Mouse (Mus musculus): ENCODE measurements around the gene Duoxa2. TPM values are rescaled to one million over a fixed set of nuclear protein-coding genes. Genes with fewer than 3 reads are reported as not detected.
A peak's percentile ranks its signal among the peaks of the same experiment; 100 is the strongest.

Duoxa2 gene
- polyA plus RNA-seq, 1 experiment from 2014 or later = not detected

DNA sequence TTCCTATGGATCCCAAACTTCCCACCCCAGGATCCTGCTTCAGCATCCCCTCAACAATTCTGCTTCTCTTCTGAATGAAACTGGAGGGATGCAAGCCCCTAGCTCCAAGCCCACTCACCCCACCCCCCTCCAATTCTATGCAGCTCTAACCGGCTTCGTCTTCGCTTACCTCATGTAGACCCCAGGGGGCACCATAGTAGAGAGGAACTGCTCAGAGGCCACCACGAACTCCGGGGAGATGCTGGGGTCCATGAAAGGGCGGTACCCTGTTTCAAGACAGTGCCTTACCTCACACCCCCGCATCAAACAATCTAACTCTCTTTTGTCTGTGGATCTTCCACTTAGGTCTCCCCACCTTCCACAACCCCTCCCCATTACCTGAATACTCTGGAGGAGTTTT lies 3.8 kb upstream of the Duoxa2 start:
- Histone ChIP-seq H3K9me3 (ENCODE audit: control insufficient read depth, low read length) (no peaks in the 10 kb centered on the region), H3K36me3 (ENCODE audit: control insufficient read depth, insufficient read depth, low read length) (no peaks in the 10 kb centered on the region), H3K4me3 (ENCODE audit: low read depth, low read length) (no peak overlapping the region), H3K4me1 (replicated peaks; ENCODE audit: control insufficient read depth, insufficient read depth, low read length) (peaks cover 11% of the 10 kb centered on the region), H3K9ac (ENCODE audit: low read length) (no peak overlapping the region), H3K27ac (ENCODE audit: low read depth, low read length) (no peak overlapping the region), H3K27me3 (ENCODE audit: control insufficient read depth, insufficient read depth, low read length) (peaks cover 52% of the 10 kb centered on the region), H3K4me2 (ENCODE audit: low read depth, low read length, severe bottlenecking) (no peak overlapping the region)
- no peak for ATAC-seq (replicated peaks; ENCODE audit: low FRiP score)
- 8% methylated on average over 7 of the region's 7 CpGs for WGBS
- DNase-seq (ENCODE audit: low spot score) = no peak

DNA sequence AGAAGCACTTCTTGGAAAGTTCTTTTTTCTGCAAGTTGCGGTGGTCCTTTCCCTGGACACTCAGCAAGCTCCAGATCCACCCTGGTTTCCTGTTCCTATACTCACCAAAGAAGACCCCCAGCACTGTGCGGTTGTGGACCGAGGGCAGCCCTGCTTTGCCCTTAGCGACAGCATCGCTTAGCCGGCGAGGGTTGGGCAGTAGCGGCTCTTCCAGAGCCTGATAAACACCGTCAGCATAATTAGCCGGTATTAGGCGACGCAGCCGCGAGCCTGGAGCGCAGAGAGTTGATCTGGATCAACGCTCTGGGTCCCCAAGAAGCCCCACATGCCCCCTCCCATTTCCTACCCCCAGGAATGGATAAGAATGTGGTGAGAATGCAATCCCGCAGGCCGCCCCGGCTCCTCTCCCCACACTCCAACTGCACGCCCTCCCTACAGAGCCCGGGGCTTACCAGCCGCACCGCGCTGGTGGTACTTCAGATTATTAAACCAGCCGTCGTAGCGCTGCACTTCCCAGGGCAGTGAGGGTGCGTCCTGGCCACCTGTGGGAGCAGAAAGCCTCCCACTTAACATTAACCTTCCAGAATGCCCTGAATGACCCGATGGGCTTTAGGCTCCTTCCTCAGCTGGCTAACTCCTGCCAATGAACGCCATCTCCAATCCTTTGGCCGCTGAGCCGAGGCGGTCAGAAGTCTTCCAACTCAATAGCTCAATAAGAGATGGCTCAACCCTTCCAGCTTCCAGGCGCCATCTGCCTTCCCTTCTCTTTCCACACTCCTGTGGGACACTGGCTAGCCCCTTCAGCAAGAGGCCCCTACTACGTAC lies 1.2 kb upstream of the Duoxa2 start:
- Histone ChIP-seq H3K27ac (ENCODE audit: low read depth, low read length) (no peak overlapping the region), H3K4me1 (replicated peaks; ENCODE audit: control insufficient read depth, insufficient read depth, low read length) (peaks cover 22% of the 10 kb centered on the region), H3K9ac (ENCODE audit: low read length) (no peak overlapping the region), H3K36me3 (ENCODE audit: control insufficient read depth, insufficient read depth, low read length) (no peaks in the 10 kb centered on the region), H3K4me3 (ENCODE audit: low read depth, low read length) (peak overlapping the region; percentile 7; the same call in 1 of the 2 replicates), H3K9me3 (ENCODE audit: control insufficient read depth, low read length) (no peaks in the 10 kb centered on the region), H3K4me2 (ENCODE audit: low read depth, low read length, severe bottlenecking) (peak overlapping the region; percentile 28; the same call in 1 of the 2 replicates), H3K27me3 (ENCODE audit: control insufficient read depth, insufficient read depth, low read length) (peaks cover 78% of the 10 kb centered on the region)
- peak; percentile 70 for DNase-seq (ENCODE audit: low spot score)
- no peak for ATAC-seq (replicated peaks; ENCODE audit: low FRiP score)
- under 1% methylated on average over 35 of the region's 35 CpGs for WGBS

DNA sequence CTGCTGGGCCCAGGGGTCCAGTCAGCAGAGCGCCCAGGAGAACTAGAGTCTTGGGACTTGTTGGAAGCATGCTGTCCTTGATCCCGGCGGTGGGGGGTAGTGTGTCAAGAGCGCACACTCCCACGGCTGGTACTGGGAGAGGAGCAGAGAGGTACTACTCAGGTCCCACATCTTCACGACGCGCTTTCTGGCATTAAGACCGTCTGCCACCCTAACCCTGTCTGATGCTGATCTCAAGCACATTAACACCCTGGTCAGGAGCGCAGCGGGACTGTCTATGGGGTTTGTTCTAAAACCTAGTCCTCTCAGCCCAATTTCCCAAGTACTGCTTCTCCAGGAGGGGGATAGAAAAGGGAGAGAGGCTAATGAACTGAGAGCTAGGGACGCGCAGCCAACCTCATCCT lies 602 bp upstream of the Duoxa2 start, which contains the start of gene Duox2:
Gene Duox2 (minus strand): TSS at position 354 of the 404 bp plus-strand sequence.
- Histone ChIP-seq H3K27me3 (ENCODE audit: control insufficient read depth, insufficient read depth, low read length) (peaks cover 82% of the 10 kb centered on the region), H3K4me3 (ENCODE audit: low read depth, low read length) (peak within 1 kb of the TSS; percentile 9), H3K9ac (ENCODE audit: low read length) (no peak within 1 kb of the TSS), H3K36me3 (ENCODE audit: control insufficient read depth, insufficient read depth, low read length) (no peaks in the 10 kb centered on the region), H3K27ac (ENCODE audit: low read depth, low read length) (no peak within 1 kb of the TSS), H3K9me3 (ENCODE audit: control insufficient read depth, low read length) (no peaks in the 10 kb centered on the region), H3K4me1 (replicated peaks; ENCODE audit: control insufficient read depth, insufficient read depth, low read length) (peaks cover 22% of the 10 kb centered on the region), H3K4me2 (ENCODE audit: low read depth, low read length, severe bottlenecking) (peak within 1 kb of the TSS; percentile 37)
- 3% methylated on average over 13 of the region's 13 CpGs for WGBS
- ATAC-seq (replicated peaks; ENCODE audit: low FRiP score) (no peak), DNase-seq (ENCODE audit: low spot score) (no peak)

- no peak overlapping the region for H3K9ac ChIP-seq (ENCODE audit: low read length)
- ATAC-seq (replicated peaks; ENCODE audit: low FRiP score) (no peak), DNase-seq (ENCODE audit: low spot score) (no peak)
- peaks cover 22% of the 10 kb centered on the region for H3K4me1 ChIP-seq (replicated peaks; ENCODE audit: control insufficient read depth, insufficient read depth, low read length)
- H3K4me2 ChIP-seq (ENCODE audit: low read depth, low read length, severe bottlenecking) = no peak overlapping the region
- H3K4me3 ChIP-seq (ENCODE audit: low read depth, low read length) = no peak overlapping the region
- H3K9me3 ChIP-seq (ENCODE audit: control insufficient read depth, low read length) = no peaks in the 10 kb centered on the region
- 7% methylated on average over 14 of the region's 14 CpGs for WGBS
- peaks cover 76% of the 10 kb centered on the region for H3K27me3 ChIP-seq (ENCODE audit: control insufficient read depth, insufficient read depth, low read length)
- H3K36me3 ChIP-seq (ENCODE audit: control insufficient read depth, insufficient read depth, low read length) = no peaks in the 10 kb centered on the region
- H3K27ac ChIP-seq (ENCODE audit: low read depth, low read length) = no peak overlapping the region
Observed at GRCm38 (mm10) chr2:122299911-122300655, 1.4 kb downstream of the Duoxa2 start.

- H3K36me3 ChIP-seq (ENCODE audit: control insufficient read depth, insufficient read depth, low read length) = no peaks in the 10 kb centered on the region
- WGBS = 4% methylated on average over 14 of the region's 14 CpGs
- peaks cover 22% of the 10 kb centered on the region for H3K4me1 ChIP-seq (replicated peaks; ENCODE audit: control insufficient read depth, insufficient read depth, low read length)
- no peaks in the 10 kb centered on the region for H3K9me3 ChIP-seq (ENCODE audit: control insufficient read depth, low read length)
- H3K4me2 ChIP-seq (ENCODE audit: low read depth, low read length, severe bottlenecking) = no peak overlapping the region
- no peak overlapping the region for H3K9ac ChIP-seq (ENCODE audit: low read length)
- no peak overlapping the region for H3K27ac ChIP-seq (ENCODE audit: low read depth, low read length)
- DNase-seq (ENCODE audit: low spot score) = no peak
- no peak for ATAC-seq (replicated peaks; ENCODE audit: low FRiP score)
- no peak overlapping the region for H3K4me3 ChIP-seq (ENCODE audit: low read depth, low read length)
- H3K27me3 ChIP-seq (ENCODE audit: control insufficient read depth, insufficient read depth, low read length) = peaks cover 71% of the 10 kb centered on the region
Observed at GRCm38 (mm10) chr2:122300656-122301020, 1.9 kb downstream of the Duoxa2 start.

- 1% methylated on average over 48 of the region's 48 CpGs for WGBS
- Histone ChIP-seq H3K4me2 (ENCODE audit: low read depth, low read length, severe bottlenecking) (peak overlapping the region; percentile 46), H3K36me3 (ENCODE audit: control insufficient read depth, insufficient read depth, low read length) (no peaks in the 10 kb centered on the region), H3K27ac (ENCODE audit: low read depth, low read length) (no peak overlapping the region), H3K9ac (ENCODE audit: low read length) (peak overlapping the region; percentile 20; the same call in 1 of the 2 replicates), H3K27me3 (ENCODE audit: control insufficient read depth, insufficient read depth, low read length) (peaks cover 66% of the 10 kb centered on the region), H3K4me3 (ENCODE audit: low read depth, low read length) (peak overlapping the region; percentile 32), H3K9me3 (ENCODE audit: control insufficient read depth, low read length) (no peaks in the 10 kb centered on the region), H3K4me1 (replicated peaks; ENCODE audit: control insufficient read depth, insufficient read depth, low read length) (peaks cover 22% of the 10 kb centered on the region)
- DNase-seq (ENCODE audit: low spot score) (peak; percentile 66), ATAC-seq (replicated peaks; ENCODE audit: low FRiP score) (peak; percentile 28; the same call in 1 of the 2 replicates)
Observed at GRCm38 (mm10) chr2:122301081-122301920, 2.6 kb downstream of the Duoxa2 start.

- H3K4me1 ChIP-seq (replicated peaks; ENCODE audit: control insufficient read depth, insufficient read depth, low read length) = peaks cover 22% of the 10 kb centered on the region
- peak overlapping the region; percentile 32 for H3K4me3 ChIP-seq (ENCODE audit: low read depth, low read length)
- peak overlapping the region; percentile 46 for H3K4me2 ChIP-seq (ENCODE audit: low read depth, low read length, severe bottlenecking)
- H3K9ac ChIP-seq (ENCODE audit: low read length) = peak overlapping the region; percentile 20; the same call in 1 of the 2 replicates
- ATAC-seq (replicated peaks; ENCODE audit: low FRiP score) (no peak), DNase-seq (ENCODE audit: low spot score) (no peak)
- H3K36me3 ChIP-seq (ENCODE audit: control insufficient read depth, insufficient read depth, low read length) = no peaks in the 10 kb centered on the region
- no peaks in the 10 kb centered on the region for H3K9me3 ChIP-seq (ENCODE audit: control insufficient read depth, low read length)
- H3K27ac ChIP-seq (ENCODE audit: low read depth, low read length) = no peak overlapping the region
- WGBS = 4% methylated on average over 23 of the region's 23 CpGs
- peaks cover 62% of the 10 kb centered on the region for H3K27me3 ChIP-seq (ENCODE audit: control insufficient read depth, insufficient read depth, low read length)
Observed at GRCm38 (mm10) chr2:122301921-122302573, 3.3 kb downstream of the Duoxa2 start.

Measured in forebrain, embryonic 11.5 days (tissue).